Mouse (Mus musculus) heart, embryonic 11.5 days (tissue): ENCODE results near the gene Zfp280c. TPM values are rescaled to one million over a fixed set of nuclear protein-coding genes. Genes with fewer than 3 reads are reported as not detected.
A peak's percentile ranks its signal among the peaks of the same experiment; 100 is the strongest.

Source experiments
- ATAC-seq: fragments of 200-750 bp; cut with Nextera tagmentation; replicated peaks from 2 replicates; pipeline ENCODE4 v1.8.0; 2017; ENCODE audit warnings: moderate library complexity; ENCODE audit not compliant: insufficient number of reproducible peaks, low FRiP score, low TSS enrichment
- H3K27ac ChIP-seq: fragments of 300-500 bp; sonication (generic); 2 replicates; pipeline ENCODE4 v1.5.1; 2014; ENCODE audit warnings: mild to moderate bottlenecking, low read depth, low read length
- H3K27me3 ChIP-seq: fragments of 300-500 bp; sonication (generic); 2 replicates; pipeline ENCODE4 v1.6.1; 2014; ENCODE audit warnings: mild to moderate bottlenecking, low read length, mixed read lengths; ENCODE audit not compliant: control insufficient read depth, insufficient read depth
- H3K36me3 ChIP-seq: fragments of 300-500 bp; sonication (generic); 2 replicates; pipeline ENCODE4 v1.6.1; 2014; ENCODE audit warnings: mild to moderate bottlenecking, low read length, moderate library complexity, mixed read lengths; ENCODE audit not compliant: control insufficient read depth, insufficient read depth
- H3K4me1 ChIP-seq: fragments of 300-500 bp; sonication (generic); 2 replicates; pipeline ENCODE4 v1.6.1; 2014; ENCODE audit warnings: low read length; ENCODE audit not compliant: control insufficient read depth, insufficient read depth
- H3K4me2 ChIP-seq: fragments of 300-500 bp; sonication (generic); 2 replicates; pipeline ENCODE4 v1.6.1; 2014; ENCODE audit warnings: mild to moderate bottlenecking, moderate library complexity
- H3K4me3 ChIP-seq: fragments of 300-500 bp; sonication (generic); 2 replicates; pipeline ENCODE4 v1.5.1; 2014; ENCODE audit warnings: low read depth, low read length
- H3K9ac ChIP-seq: fragments of 300-500 bp; sonication (generic); 2 replicates; pipeline ENCODE4 v1.6.1; 2014; ENCODE audit warnings: mild to moderate bottlenecking, low read depth, low read length, moderate library complexity
- H3K9me3 ChIP-seq: fragments of 300-500 bp; sonication (generic); replicated peaks from 2 replicates; pipeline ENCODE4 v1.6.1; 2016; ENCODE audit warnings: low read length; ENCODE audit not compliant: control insufficient read depth
- WGBS: fragments of 180-500 bp; shearing (Covaris S2); extraction: QIAGEN DNeasy Blood & Tissue Kit; methylation state at CpG from one replicate; pipeline ENCODE4 v1.1.7; 2014; ENCODE audit not compliant: insufficient replicate concordance; 5-methylcytosine and 5-hydroxymethylcytosine counted together
- polyA plus RNA-seq: library from polyadenylated mRNA; unstranded; fragments of >200 nt; fragmentation: Nextera tagmentation; extraction: Ambion mirVana; gene quantifications from 2 replicates; pipeline ENCODE4 v1.2.1, GENCODE M21; 2014

Gene Zfp280c
- 7.6 and 7.9 TPM in 2 replicates for polyA plus RNA-seq

DNA sequence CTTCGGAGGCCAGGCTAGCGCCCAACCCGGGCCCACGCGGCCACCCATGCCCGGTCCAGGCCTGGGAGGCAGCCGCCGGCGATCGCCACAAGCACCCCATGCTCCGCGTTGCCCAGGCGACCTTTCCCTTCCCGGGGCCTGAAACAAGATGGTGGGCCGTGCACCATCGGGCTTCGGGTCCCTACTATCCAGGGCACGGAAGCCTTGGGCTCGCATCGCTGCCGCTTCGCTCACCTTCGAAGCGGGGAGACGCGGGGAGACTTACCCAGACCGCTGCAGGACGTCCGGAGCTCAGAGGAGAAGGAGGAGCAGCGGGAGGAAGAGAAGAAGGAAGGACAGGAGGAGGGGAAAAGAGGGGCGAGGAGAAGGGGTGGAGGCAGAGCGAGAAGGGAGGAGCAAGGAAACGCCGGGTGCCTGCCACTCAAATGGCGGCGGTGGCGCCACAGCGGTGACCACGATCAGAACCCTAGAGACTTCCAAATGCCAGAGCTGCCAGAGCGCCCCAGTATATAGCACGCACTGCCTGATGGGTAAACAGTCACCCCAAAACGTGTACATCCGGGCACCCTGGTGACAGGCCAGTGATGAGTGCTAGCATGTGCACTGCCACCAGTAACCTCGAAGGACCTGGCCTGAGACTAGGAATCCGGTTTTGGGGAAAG lies at the start of gene Zfp280c:
Zfp280c (minus strand) TSS at position 406 of the 662 bp plus-strand sequence.
- Histone ChIP-seq H3K4me2 (peak within 1 kb of the TSS; percentile 56), H3K4me3 (peak within 1 kb of the TSS; percentile 67), H3K36me3 (no peaks in the 10 kb centered on the region), H3K27me3 (no peaks in the 10 kb centered on the region), H3K27ac (peak within 1 kb of the TSS; percentile 83), H3K9me3 (no peaks in the 10 kb centered on the region), H3K4me1 (no peaks in the 10 kb centered on the region), H3K9ac (peak within 1 kb of the TSS; percentile 77)
- WGBS, result 22% methylated on average over 44 of the region's 45 CpGs
- ATAC-seq, result peak; percentile 83; the same call in 1 of the 2 replicates

DNA sequence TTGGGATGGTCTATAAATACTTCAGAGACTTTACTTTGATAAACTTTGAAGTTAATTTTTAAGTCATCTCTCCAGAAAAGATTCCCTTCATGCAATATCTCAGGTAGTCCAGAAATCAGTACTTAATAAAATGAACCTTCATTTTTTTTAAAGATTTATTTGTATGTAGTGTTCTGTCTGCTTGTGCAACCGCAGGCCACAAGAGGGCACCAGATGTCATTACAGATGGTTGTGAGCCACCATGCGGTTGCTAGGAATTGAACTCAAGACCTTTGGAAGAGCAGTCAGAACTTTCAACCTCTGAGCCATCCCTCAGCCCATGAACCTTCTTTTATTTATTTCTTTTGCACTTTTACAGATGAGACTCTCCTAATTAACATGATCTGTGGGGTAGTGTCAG lies 42.7 kb upstream of the Zfp280c start:
- no peaks in the 10 kb centered on the region for H3K36me3 ChIP-seq
- H3K27me3 ChIP-seq, result no peaks in the 10 kb centered on the region
- ATAC-seq, result no peak
- no peak overlapping the region for H3K4me3 ChIP-seq
- H3K9ac ChIP-seq, result no peak overlapping the region
- no peak overlapping the region for H3K4me2 ChIP-seq
- H3K4me1 ChIP-seq, result no peaks in the 10 kb centered on the region
- no peak overlapping the region for H3K27ac ChIP-seq
- 55% methylated on average over 2 of the region's 2 CpGs for WGBS
- no peaks in the 10 kb centered on the region for H3K9me3 ChIP-seq

DNA sequence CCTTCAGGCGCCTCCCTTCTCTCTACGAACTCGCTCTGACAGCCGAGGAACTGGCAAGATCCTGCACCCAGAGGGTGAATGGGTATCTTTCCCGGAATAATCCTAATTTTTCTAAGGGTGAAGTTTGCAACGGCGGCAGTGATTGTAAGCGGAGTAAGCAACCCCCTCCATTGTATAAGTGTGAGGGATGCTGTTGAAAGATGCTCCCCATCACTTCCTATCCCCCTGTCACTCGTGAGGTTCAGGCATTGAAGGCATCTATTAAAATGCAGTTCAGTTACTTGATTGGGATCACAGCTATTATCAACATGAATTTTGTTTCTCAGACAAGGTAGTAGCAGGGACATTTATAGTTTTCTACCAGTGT lies 29.7 kb upstream of the Zfp280c start:
- no peak for ATAC-seq
- Histone ChIP-seq H3K4me1 (no peaks in the 10 kb centered on the region), H3K4me2 (peak overlapping the region; percentile 66), H3K9me3 (no peaks in the 10 kb centered on the region), H3K9ac (peak overlapping the region; percentile 56), H3K27me3 (no peaks in the 10 kb centered on the region), H3K4me3 (peak overlapping the region; percentile 60), H3K27ac (no peak overlapping the region), H3K36me3 (no peaks in the 10 kb centered on the region)
- 22% methylated on average over 9 of the region's 9 CpGs for WGBS

DNA sequence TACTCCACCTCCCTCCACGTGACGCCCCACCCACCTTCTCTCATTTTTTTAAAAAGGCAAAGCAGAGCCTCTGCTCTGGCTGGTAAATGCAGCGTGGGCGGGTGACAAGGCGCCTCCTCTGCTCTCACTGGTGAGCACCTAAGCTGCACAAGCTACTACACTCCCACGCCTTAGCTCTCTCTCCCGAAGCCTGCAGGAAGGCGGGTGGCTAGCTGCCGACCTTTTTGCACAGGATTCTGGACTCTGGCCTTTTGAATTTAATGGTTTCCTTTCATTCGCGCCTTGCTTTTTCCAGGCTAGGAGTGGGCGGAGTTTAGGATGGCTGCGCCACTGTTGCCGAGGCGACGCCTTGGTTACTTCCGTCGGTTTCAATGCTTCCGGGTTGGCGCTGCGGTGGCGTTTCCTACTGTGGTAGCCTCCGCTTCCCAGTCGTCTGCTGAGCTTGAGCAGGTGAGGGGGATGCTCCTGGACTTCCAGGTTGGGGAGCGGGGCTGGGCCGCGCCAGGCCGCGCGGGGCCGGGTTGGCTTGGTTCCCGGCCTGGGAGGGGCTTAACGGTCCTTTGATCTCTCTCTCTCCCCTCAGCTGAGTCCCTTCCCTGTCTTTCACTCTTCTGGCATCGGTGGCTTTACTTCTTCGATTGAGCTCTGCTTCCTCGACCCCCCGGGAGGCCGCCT lies 29.2 kb upstream of the Zfp280c start, which contains the start of gene Slc25a14:
Slc25a14 (plus strand) TSS at position 35 of the 675 bp plus-strand sequence.
- 12% methylated on average over 37 of the region's 38 CpGs for WGBS
- Histone ChIP-seq H3K4me3 (peak within 1 kb of the TSS; percentile 60), H3K9ac (peak within 1 kb of the TSS; percentile 56), H3K36me3 (no peaks in the 10 kb centered on the region), H3K4me1 (no peaks in the 10 kb centered on the region), H3K9me3 (no peaks in the 10 kb centered on the region), H3K27ac (peak within 1 kb of the TSS; percentile 66), H3K27me3 (no peaks in the 10 kb centered on the region), H3K4me2 (peak within 1 kb of the TSS; percentile 66)
- peak; percentile 84 for ATAC-seq

DNA sequence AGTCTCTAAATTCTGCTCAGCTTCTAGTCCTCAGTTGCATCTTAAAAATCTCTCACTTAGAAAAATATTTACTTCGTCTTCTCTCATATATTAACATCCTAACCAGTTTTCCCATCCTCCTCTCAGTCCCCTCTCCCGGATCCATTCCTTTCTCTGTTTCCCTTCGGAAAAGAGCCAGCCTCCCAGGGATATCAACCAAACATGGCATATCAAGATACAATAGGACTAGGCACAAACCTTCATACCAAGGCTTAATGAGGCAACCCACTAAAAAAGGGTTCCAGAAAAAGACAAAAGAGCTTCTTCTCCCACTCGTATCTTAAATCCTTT lies 28.7 kb upstream of the Zfp280c start:
- Histone ChIP-seq H3K4me3 (peak overlapping the region; percentile 60), H3K4me2 (peak overlapping the region; percentile 53), H3K27ac (peak overlapping the region; percentile 66), H3K4me1 (no peaks in the 10 kb centered on the region), H3K9ac (peak overlapping the region; percentile 56), H3K36me3 (no peaks in the 10 kb centered on the region), H3K9me3 (no peaks in the 10 kb centered on the region), H3K27me3 (no peaks in the 10 kb centered on the region)
- ATAC-seq, result peak; percentile 18; the same call in 1 of the 2 replicates
- 31% methylated on average over 4 of the region's 4 CpGs for WGBS

DNA sequence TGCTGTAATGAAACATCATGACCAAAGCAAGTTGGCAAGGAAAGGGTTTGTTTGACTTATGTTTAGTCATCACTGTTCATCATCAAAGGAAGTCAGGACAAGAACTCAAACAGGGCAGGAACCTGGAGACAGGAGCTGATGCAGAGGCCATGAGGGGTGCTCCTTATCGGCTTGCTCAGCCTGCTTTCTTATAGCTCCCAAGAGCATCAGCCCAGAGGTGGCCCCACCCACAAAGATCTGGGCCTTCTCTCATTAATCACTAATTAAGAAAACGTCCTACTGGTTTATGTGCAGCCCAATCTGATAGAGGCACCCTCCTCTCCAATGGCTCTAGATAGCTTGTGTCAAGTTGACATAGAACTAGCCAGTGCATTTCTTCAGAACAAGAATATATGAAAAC lies 10.6 kb upstream of the Zfp280c start:
- no peak overlapping the region for H3K4me2 ChIP-seq
- H3K27ac ChIP-seq, result no peak overlapping the region
- no peaks in the 10 kb centered on the region for H3K9me3 ChIP-seq
- no peaks in the 10 kb centered on the region for H3K4me1 ChIP-seq
- H3K27me3 ChIP-seq, result no peaks in the 10 kb centered on the region
- ATAC-seq, result no peak
- no peak overlapping the region for H3K4me3 ChIP-seq
- no peaks in the 10 kb centered on the region for H3K36me3 ChIP-seq
- 39% methylated on average over 2 of the region's 2 CpGs for WGBS
- no peak overlapping the region for H3K9ac ChIP-seq

DNA sequence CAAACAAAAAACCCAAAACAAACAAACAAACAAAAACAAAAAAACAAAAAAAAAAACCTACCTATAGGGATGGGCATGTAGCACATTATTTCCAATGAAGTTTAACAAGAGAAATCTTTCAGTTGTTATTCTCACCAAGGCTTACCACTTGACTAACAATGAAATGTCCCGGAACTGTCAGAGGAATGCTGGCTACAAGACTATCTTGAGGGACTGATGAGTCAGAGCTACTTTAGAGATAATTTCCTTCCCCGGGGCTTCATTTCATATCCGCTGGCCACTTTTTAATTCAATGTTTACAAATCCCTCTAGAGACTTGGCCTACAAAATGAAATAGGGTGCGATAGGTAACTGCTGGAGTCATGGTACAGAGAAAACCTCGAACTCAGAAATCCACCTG lies 2.6 kb upstream of the Zfp280c start:
- no peak for ATAC-seq
- no peak overlapping the region for H3K4me2 ChIP-seq
- 69% methylated on average over 5 of the region's 5 CpGs for WGBS

DNA sequence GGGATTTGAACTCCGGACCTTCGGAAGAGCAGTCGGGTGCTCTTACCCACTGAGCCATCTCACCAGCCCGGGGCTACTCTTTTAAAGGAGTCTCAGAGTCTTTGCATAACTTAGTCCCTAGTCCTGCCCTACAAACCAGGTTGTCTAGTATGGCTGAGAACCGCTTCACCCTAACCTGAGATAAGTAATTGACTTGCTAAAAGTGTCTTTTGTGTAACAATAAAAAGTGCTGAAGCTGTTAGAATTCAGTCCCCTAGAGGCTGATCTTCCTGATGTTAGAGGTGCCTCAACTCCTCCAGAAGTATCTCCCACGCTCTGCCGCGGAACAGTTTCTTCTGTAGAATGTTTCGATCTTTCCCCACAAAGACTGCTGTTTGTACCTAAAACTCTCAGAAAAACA lies 1.7 kb upstream of the Zfp280c start:
- no peak overlapping the region for H3K4me3 ChIP-seq
- H3K9me3 ChIP-seq, result no peaks in the 10 kb centered on the region
- no peak overlapping the region for H3K9ac ChIP-seq
- ATAC-seq, result no peak
- no peak overlapping the region for H3K27ac ChIP-seq
- H3K4me2 ChIP-seq, result no peak overlapping the region
- H3K36me3 ChIP-seq, result no peaks in the 10 kb centered on the region
- no peaks in the 10 kb centered on the region for H3K4me1 ChIP-seq
- 72% methylated on average over 9 of the region's 9 CpGs for WGBS
- no peaks in the 10 kb centered on the region for H3K27me3 ChIP-seq

More for the DNA sequence above, 2.6 kb upstream of the Zfp280c start:
- Histone ChIP-seq H3K4me3 (no peak overlapping the region), H3K9ac (no peak overlapping the region), H3K36me3 (no peaks in the 10 kb centered on the region), H3K27me3 (no peaks in the 10 kb centered on the region), H3K27ac (no peak overlapping the region), H3K4me1 (no peaks in the 10 kb centered on the region), H3K9me3 (no peaks in the 10 kb centered on the region)
